Mouse (Mus musculus): ENCODE data around the gene Hlcs.

- TF ChIP-seq EP300 (IDR thresholded peaks at IDR 0.05; ENCODE audit: low read depth) (no peak), CTCF (IDR thresholded peaks at IDR 0.05; ENCODE audit: low read depth) (peak; percentile 95)
These were observed 18.5 kb upstream of the Hlcs start for GRCm38 (mm10) chr16:94331886-94332252.
